Mouse (Mus musculus) midbrain, embryonic 13.5 days (tissue): ENCODE data around the gene Hacl1. TPM values are rescaled to one million over a fixed set of nuclear protein-coding genes. Genes with fewer than 3 reads are reported as not detected.
A peak's percentile ranks its signal among the peaks of the same experiment; 100 is the strongest.

Experiments used
- ATAC-seq: fragments of 200-750 bp; cut with Nextera tagmentation; 2 replicates; pipeline ENCODE4 v1.8.0; 2017; ENCODE audit warnings: mild to moderate bottlenecking, moderate TSS enrichment, moderate library complexity
- H3K27ac ChIP-seq: fragments of 300-500 bp; sonication (generic); 2 replicates; pipeline ENCODE4 v1.5.1; 2015; ENCODE audit warnings: inconsistent platforms, mild to moderate bottlenecking, moderate library complexity
- H3K27me3 ChIP-seq: fragments of 300-500 bp; sonication (generic); 2 replicates; pipeline ENCODE4 v1.6.1; 2015; ENCODE audit warnings: mild to moderate bottlenecking, inconsistent platforms
- H3K36me3 ChIP-seq: fragments of 300-500 bp; sonication (generic); 2 replicates; pipeline ENCODE4 v1.6.1; 2015; ENCODE audit warnings: mild to moderate bottlenecking, inconsistent platforms
- H3K4me1 ChIP-seq: fragments of 300-500 bp; sonication (generic); replicated peaks from 2 replicates; pipeline ENCODE4 v1.6.1; 2015; ENCODE audit warnings: inconsistent platforms
- H3K4me2 ChIP-seq: fragments of 300-500 bp; sonication (generic); replicated peaks from 2 replicates; pipeline ENCODE4 v1.6.1; 2015; ENCODE audit warnings: moderate library complexity, mild to moderate bottlenecking, inconsistent platforms
- H3K4me3 ChIP-seq: fragments of 300-500 bp; sonication (generic); replicated peaks from 2 replicates; pipeline ENCODE4 v1.5.1; 2015; ENCODE audit warnings: mild to moderate bottlenecking, inconsistent platforms
- H3K9ac ChIP-seq: fragments of 300-500 bp; sonication (generic); replicated peaks from 2 replicates; pipeline ENCODE4 v1.6.1; 2015; ENCODE audit warnings: mild to moderate bottlenecking, inconsistent platforms
- H3K9me3 ChIP-seq: fragments of 300-500 bp; sonication (generic); 2 replicates; pipeline ENCODE4 v1.6.1; 2016; ENCODE audit warnings: mild to moderate bottlenecking, inconsistent platforms
- WGBS: fragments of 180-500 bp; shearing (Covaris S2); methylation state at CpG from one replicate; pipeline ENCODE4 v1.1.7; 2015; 5-methylcytosine and 5-hydroxymethylcytosine counted together
- polyA plus RNA-seq: library from polyadenylated mRNA; unstranded; fragments of >200 nt; fragmentation: Nextera tagmentation; extraction: Ambion mirVana; gene quantifications from 2 replicates; pipeline ENCODE4 v1.2.1, GENCODE M21; 2015

The Hacl1 gene
- polyA plus RNA-seq, 1 experiment from 2014 or later = 7.5 TPM

DNA sequence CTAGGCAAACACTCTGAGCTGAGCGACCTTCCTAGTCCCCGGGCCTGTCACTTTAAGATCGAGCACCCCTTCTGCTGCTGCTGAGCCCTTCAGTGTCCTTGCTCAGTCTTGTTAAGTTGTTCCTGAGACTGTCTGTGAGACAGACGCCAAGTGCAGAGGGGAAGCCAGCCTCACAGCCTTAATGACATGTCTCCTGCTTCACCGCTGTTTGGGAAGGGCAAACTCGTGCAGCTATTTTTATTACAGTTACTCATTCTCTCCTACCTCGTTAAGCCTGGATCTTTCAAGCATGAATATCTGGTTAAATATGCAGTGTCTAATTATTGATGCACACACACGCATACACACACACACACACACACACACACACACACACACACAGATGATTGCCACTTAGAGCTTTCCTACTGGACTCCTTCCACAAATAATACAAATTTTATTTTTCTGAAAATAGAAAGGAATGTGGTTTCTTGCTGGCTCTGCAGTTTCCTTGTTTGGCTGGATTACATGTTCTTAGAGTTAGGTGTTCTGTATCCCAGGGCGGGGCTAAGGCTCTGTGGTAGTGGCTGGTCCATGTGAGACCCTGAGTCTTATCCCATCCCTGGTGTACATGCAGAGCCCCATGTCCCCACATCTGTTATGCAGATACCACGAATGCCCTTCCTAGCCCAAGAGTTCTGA, 18.6 kb upstream of the Hacl1 start:
- Histone ChIP-seq H3K4me2 (no peak overlapping the region), H3K9me3 (no peaks in the 10 kb centered on the region), H3K27ac (peak overlapping the region; percentile 47; the same call in 1 of the 2 replicates), H3K4me3 (no peak overlapping the region), H3K9ac (no peak overlapping the region), H3K4me1 (peaks cover 40% of the 10 kb centered on the region), H3K36me3 (no peaks in the 10 kb centered on the region), H3K27me3 (no peaks in the 10 kb centered on the region)
- no peak for ATAC-seq
- 77% methylated on average over 10 of the region's 10 CpGs for WGBS

GRCm38 (mm10) chr14:31658126-31658680, 17.1 kb upstream of the Hacl1 start:
- ATAC-seq = no peak
- no peaks in the 10 kb centered on the region for H3K36me3 ChIP-seq
- WGBS = 94% methylated on average over 8 of the region's 8 CpGs
- no peak overlapping the region for H3K9ac ChIP-seq
- H3K9me3 ChIP-seq = no peaks in the 10 kb centered on the region
- no peaks in the 10 kb centered on the region for H3K27me3 ChIP-seq
- H3K27ac ChIP-seq = no peak overlapping the region
- H3K4me2 ChIP-seq = no peak overlapping the region
- H3K4me3 ChIP-seq = no peak overlapping the region
- peaks cover 26% of the 10 kb centered on the region for H3K4me1 ChIP-seq

DNA sequence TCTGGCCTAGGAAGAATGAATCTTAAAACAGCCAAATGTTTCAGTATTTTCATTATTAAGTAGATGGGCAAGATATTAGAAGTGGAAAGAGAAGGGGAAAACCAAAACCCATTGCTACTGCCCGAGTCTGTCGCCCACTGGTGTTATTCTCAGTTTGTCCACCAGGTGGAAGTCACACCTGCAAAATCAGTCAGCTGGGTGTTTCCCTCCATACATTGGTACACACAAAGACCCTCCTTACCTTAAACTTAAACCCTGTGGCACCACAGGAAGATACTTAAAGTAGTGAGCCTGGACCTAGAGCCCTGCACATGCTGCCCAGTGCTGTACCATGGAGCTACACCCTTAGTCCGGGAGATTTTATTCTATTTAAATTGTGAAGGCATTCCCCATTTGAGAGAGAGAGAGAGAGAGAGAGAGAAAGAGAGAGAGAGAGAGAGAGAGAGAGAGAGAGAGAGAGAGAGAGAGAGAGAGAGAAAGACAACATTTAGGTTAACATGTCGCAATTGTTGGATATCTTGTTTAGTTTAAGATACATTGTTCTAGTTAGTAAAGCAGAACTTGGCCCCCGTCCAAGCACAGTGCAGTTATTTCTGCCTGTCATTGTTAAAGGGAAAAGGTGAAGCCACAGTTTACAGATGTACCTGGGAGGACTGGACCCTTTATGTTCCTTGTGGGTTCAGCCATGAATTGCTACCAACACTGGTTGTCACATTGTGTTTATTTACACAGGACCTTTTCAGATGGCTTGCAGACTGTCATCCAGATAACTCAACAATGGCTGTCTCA, 16.0 kb upstream of the Hacl1 start:
- Histone ChIP-seq H3K36me3 (no peaks in the 10 kb centered on the region), H3K4me3 (no peak overlapping the region), H3K9ac (no peak overlapping the region), H3K9me3 (no peaks in the 10 kb centered on the region), H3K4me1 (peaks cover 15% of the 10 kb centered on the region), H3K27ac (no peak overlapping the region), H3K27me3 (no peaks in the 10 kb centered on the region), H3K4me2 (no peak overlapping the region)
- 45% methylated on average over 5 of the region's 5 CpGs for WGBS
- peak; percentile 40; the same call in 1 of the 2 replicates for ATAC-seq

- H3K36me3 ChIP-seq = no peaks in the 10 kb centered on the region
- H3K4me3 ChIP-seq = no peak overlapping the region
- H3K4me1 ChIP-seq = peaks cover 14% of the 10 kb centered on the region
- no peak for ATAC-seq
- H3K4me2 ChIP-seq = no peak overlapping the region
- H3K9me3 ChIP-seq = no peaks in the 10 kb centered on the region
- H3K27me3 ChIP-seq = no peaks in the 10 kb centered on the region
- H3K9ac ChIP-seq = no peak overlapping the region
- no peak overlapping the region for H3K27ac ChIP-seq
- 84% methylated on average over 7 of the region's 7 CpGs for WGBS
Observed at GRCm38 (mm10) chr14:31656386-31656785, 15.3 kb upstream of the Hacl1 start.

DNA sequence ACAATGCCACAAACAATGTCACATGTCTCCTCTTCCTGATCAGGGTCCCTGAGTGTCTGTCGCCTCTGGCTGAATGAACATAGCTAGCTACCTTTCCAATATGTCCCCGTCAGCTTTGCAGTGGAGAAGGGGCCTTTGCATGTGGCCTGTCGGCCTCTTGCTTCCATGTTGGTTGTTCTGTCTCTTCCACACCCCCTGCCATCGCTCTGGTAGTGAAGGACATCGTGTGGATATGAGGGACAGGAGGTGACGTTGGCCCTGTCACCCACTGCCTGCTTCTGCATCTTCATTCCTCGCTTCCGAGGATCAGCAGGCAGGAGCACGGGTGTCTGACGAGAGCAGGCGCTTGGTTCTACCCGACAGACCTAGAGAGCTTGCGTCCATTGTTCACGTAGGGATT, 14.3 kb upstream of the Hacl1 start:
- Histone ChIP-seq H3K36me3 (no peaks in the 10 kb centered on the region), H3K27me3 (no peaks in the 10 kb centered on the region), H3K27ac (no peak overlapping the region), H3K4me3 (no peak overlapping the region), H3K9me3 (no peaks in the 10 kb centered on the region), H3K9ac (peak overlapping the region; percentile 37; the same call in 1 of the 2 replicates), H3K4me2 (no peak overlapping the region), H3K4me1 (peaks cover 9% of the 10 kb centered on the region)
- WGBS = 74% methylated on average over 14 of the region's 14 CpGs
- no peak for ATAC-seq

- Histone ChIP-seq H3K27ac (no peak overlapping the region), H3K9me3 (no peaks in the 10 kb centered on the region), H3K4me2 (no peak overlapping the region), H3K4me1 (0 out of 2 replicates have a peak, but pooled peaks cover 7% of the 10 kb centered on the region), H3K9ac (no peak overlapping the region), H3K27me3 (no peaks in the 10 kb centered on the region), H3K36me3 (no peaks in the 10 kb centered on the region), H3K4me3 (no peak overlapping the region)
- WGBS = 87% methylated on average over 5 of the region's 5 CpGs
- no peak for ATAC-seq
Observed at GRCm38 (mm10) chr14:31654816-31655215, 13.7 kb upstream of the Hacl1 start.

DNA sequence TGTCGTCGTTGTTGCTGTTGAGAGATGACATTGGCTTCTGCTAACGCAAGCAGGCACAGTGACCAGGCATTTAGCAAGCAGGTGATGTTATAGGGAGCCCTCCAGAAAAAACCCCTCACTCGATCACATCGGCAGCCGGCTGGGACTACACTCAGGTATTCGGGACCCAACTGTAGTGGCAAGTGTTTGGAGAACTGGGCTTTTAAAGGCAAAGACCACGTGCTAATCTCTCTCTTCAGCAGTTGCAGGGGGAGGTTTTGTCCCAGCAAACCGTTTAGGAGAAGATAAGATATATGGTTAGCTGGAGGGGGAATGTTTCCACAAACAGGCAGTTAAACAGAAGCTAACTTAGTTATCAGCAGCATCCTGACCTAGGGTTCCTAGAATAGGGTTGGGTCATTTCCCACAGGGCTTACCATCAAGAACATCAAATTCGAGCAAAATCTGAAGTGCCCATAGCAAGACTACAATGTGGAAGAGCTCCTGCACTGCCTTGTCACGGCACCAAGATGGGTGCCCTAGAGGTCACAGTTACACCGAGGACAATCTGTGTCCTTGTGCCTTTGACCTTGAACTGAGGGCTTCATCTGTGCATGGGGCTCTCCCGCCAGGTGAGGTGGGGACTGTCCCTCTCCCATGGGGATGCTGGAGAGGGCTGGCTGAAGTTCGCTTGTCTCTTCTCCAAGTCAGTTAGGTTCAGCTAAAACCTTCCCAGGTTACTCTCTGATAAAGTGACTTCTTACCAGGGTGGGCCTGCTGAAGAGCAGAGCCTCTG, 12.2 kb upstream of the Hacl1 start:
- WGBS = 83% methylated on average over 14 of the region's 14 CpGs
- ATAC-seq = no peak
- Histone ChIP-seq H3K9ac (no peak overlapping the region), H3K27ac (no peak overlapping the region), H3K4me3 (no peak overlapping the region), H3K4me1 (0 out of 2 replicates have a peak, but pooled peaks cover 7% of the 10 kb centered on the region), H3K27me3 (no peaks in the 10 kb centered on the region), H3K9me3 (no peaks in the 10 kb centered on the region), H3K36me3 (no peaks in the 10 kb centered on the region), H3K4me2 (no peak overlapping the region)

- Histone ChIP-seq H3K4me2 (no peak overlapping the region), H3K9ac (no peak overlapping the region), H3K9me3 (no peaks in the 10 kb centered on the region), H3K27me3 (no peaks in the 10 kb centered on the region), H3K36me3 (no peaks in the 10 kb centered on the region), H3K4me1 (0 out of 2 replicates have a peak, but pooled peaks cover 4% of the 10 kb centered on the region), H3K4me3 (no peak overlapping the region), H3K27ac (no peak overlapping the region)
- WGBS = 97% methylated on average over 1 of the region's 1 CpGs
- no peak for ATAC-seq
Observed at GRCm38 (mm10) chr14:31652624-31653023, 11.5 kb upstream of the Hacl1 start.

GRCm38 (mm10) chr14:31652106-31652505, 11.0 kb upstream of the Hacl1 start:
- no peaks in the 10 kb centered on the region for H3K36me3 ChIP-seq
- no peak overlapping the region for H3K4me3 ChIP-seq
- no peaks in the 10 kb centered on the region for H3K27me3 ChIP-seq
- no peak overlapping the region for H3K4me2 ChIP-seq
- no peak for ATAC-seq
- H3K9me3 ChIP-seq = no peaks in the 10 kb centered on the region
- H3K9ac ChIP-seq = no peak overlapping the region
- 80% methylated on average over 5 of the region's 5 CpGs for WGBS
- no peaks in the 10 kb centered on the region for H3K4me1 ChIP-seq
- no peak overlapping the region for H3K27ac ChIP-seq

- no peak overlapping the region; the same call in 1 of the 2 replicates for H3K27ac ChIP-seq
- H3K27me3 ChIP-seq = no peaks in the 10 kb centered on the region
- WGBS = 91% methylated on average over 7 of the region's 7 CpGs
- H3K4me2 ChIP-seq = no peak overlapping the region
- no peaks in the 10 kb centered on the region for H3K4me1 ChIP-seq
- no peak for ATAC-seq
- no peak overlapping the region for H3K4me3 ChIP-seq
- H3K36me3 ChIP-seq = no peaks in the 10 kb centered on the region
- H3K9me3 ChIP-seq = no peaks in the 10 kb centered on the region
- H3K9ac ChIP-seq = no peak overlapping the region
Observed at GRCm38 (mm10) chr14:31651206-31651605, 10.1 kb upstream of the Hacl1 start.

DNA sequence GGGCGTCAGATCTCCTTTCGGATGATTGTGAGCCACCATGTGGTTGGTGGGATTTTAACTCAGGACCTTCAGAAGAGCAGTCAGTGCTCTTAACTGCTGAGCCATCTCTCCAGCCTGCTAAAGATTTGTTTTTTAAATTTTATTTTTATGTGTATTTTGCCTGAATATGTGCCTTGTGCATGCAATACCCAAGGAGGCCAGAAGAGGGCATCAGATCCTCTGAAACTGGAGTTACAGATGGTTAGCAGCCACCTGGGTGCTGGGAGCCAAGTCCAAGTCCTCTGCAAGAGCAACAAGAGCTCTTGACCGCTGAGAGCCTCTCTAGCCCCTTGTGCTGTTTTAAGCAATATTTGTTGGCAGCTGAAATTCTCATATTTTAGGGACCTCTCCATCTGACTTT, 9.3 kb upstream of the Hacl1 start:
- no peaks in the 10 kb centered on the region for H3K9me3 ChIP-seq
- no peak overlapping the region for H3K4me2 ChIP-seq
- H3K4me1 ChIP-seq = no peaks in the 10 kb centered on the region
- H3K27me3 ChIP-seq = no peaks in the 10 kb centered on the region
- no peak overlapping the region for H3K27ac ChIP-seq
- H3K36me3 ChIP-seq = no peaks in the 10 kb centered on the region
- no peak overlapping the region for H3K9ac ChIP-seq
- no peak for ATAC-seq
- H3K4me3 ChIP-seq = no peak overlapping the region
- WGBS = 95% methylated on average over 3 of the region's 3 CpGs

- no peak for ATAC-seq
- 91% methylated on average over 10 of the region's 10 CpGs for WGBS
- Histone ChIP-seq H3K9me3 (no peaks in the 10 kb centered on the region), H3K9ac (no peak overlapping the region), H3K4me3 (no peak overlapping the region), H3K27ac (no peak overlapping the region), H3K4me1 (no peaks in the 10 kb centered on the region), H3K27me3 (no peaks in the 10 kb centered on the region), H3K4me2 (no peak overlapping the region), H3K36me3 (no peaks in the 10 kb centered on the region)
Observed at GRCm38 (mm10) chr14:31647991-31648390, 6.9 kb upstream of the Hacl1 start.
